Mouse (Mus musculus): ENCODE measurements at regions not wholly inside any gene's neighbourhood (a gene's known extent, or its start where the extent isn't known, plus 50 kb on each side); places are given as distances from the start of the nearest gene placed in this dataset.
A peak's percentile ranks its signal among the peaks of the same experiment; 100 is the strongest.

DNA sequence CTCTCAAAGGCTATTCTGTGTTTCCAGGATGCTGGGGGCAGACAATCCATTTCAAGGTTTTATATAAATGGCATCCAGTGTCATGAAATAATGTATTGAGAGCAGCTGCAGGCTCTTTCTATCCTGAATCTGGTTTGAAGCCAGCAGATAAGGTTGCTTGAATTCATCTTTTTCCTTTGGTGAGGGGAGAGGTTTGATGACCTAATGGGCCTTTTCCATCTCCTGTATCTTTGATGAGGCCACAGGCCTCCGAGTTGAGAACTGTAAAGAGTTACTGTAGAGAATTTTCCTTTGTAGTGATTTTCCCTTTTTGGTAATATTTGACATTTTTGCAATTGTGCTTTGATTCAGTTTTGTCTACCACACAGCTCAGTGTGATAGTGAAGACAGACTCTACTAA, 458.8 kb upstream of the 1700008P02Rik start:
- Histone ChIP-seq H3K9me3 (ENCODE audit: control insufficient read depth, low read depth, low read length) (no peaks in the 10 kb centered on the region), H3K27ac (ENCODE audit: low read length) (no peak overlapping the region), H3K4me2 (replicated peaks; ENCODE audit: low read depth, low read length) (no peak overlapping the region), H3K4me3 (ENCODE audit: low read depth, low read length) (no peak overlapping the region), H3K4me1 (ENCODE audit: control insufficient read depth, insufficient read depth, low read length) (no peaks in the 10 kb centered on the region), H3K27me3 (ENCODE audit: control insufficient read depth, insufficient read depth, low read length) (no peaks in the 10 kb centered on the region), H3K9ac (replicated peaks; ENCODE audit: low read depth, low read length) (no peak overlapping the region), H3K36me3 (ENCODE audit: control insufficient read depth, insufficient read depth, low read length) (no peaks in the 10 kb centered on the region)
- WGBS, result 57% methylated on average over 1 of the region's 1 CpGs
- no peak for ATAC-seq (ENCODE audit: insufficient number of reproducible peaks, insufficient read depth, low FRiP score, low read depth)

- Histone ChIP-seq H3K9me3 (ENCODE audit: control insufficient read depth, low read depth, low read length) (no peaks in the 10 kb centered on the region), H3K36me3 (ENCODE audit: control insufficient read depth, insufficient read depth, low read length) (no peaks in the 10 kb centered on the region), H3K4me3 (ENCODE audit: low read depth, low read length) (no peak overlapping the region), H3K4me1 (ENCODE audit: control insufficient read depth, insufficient read depth, low read length) (no peaks in the 10 kb centered on the region), H3K4me2 (replicated peaks; ENCODE audit: low read depth, low read length) (no peak overlapping the region), H3K9ac (replicated peaks; ENCODE audit: low read depth, low read length) (no peak overlapping the region), H3K27me3 (ENCODE audit: control insufficient read depth, insufficient read depth, low read length) (no peaks in the 10 kb centered on the region), H3K27ac (ENCODE audit: low read length) (no peak overlapping the region)
- no peak for ATAC-seq (ENCODE audit: insufficient number of reproducible peaks, insufficient read depth, low FRiP score, low read depth)
- WGBS, result 85% methylated on average over 3 of the region's 3 CpGs
These were observed 456.6 kb upstream of the 1700008P02Rik start for GRCm38 (mm10) chr3:7076850-7077249.

- Histone ChIP-seq H3K4me1 (ENCODE audit: control insufficient read depth, insufficient read depth, low read length) (no peaks in the 10 kb centered on the region), H3K4me2 (replicated peaks; ENCODE audit: low read depth, low read length) (no peak overlapping the region), H3K27me3 (ENCODE audit: control insufficient read depth, insufficient read depth, low read length) (no peaks in the 10 kb centered on the region), H3K4me3 (ENCODE audit: low read depth, low read length) (no peak overlapping the region), H3K9ac (replicated peaks; ENCODE audit: low read depth, low read length) (no peak overlapping the region), H3K9me3 (ENCODE audit: control insufficient read depth, low read depth, low read length) (no peaks in the 10 kb centered on the region), H3K36me3 (ENCODE audit: control insufficient read depth, insufficient read depth, low read length) (no peaks in the 10 kb centered on the region), H3K27ac (ENCODE audit: low read length) (no peak overlapping the region)
- no peak for ATAC-seq (ENCODE audit: insufficient number of reproducible peaks, insufficient read depth, low FRiP score, low read depth)
- 65% methylated on average over 2 of the region's 2 CpGs for WGBS
These were observed 454.2 kb upstream of the 1700008P02Rik start for GRCm38 (mm10) chr3:7074488-7074887.

DNA sequence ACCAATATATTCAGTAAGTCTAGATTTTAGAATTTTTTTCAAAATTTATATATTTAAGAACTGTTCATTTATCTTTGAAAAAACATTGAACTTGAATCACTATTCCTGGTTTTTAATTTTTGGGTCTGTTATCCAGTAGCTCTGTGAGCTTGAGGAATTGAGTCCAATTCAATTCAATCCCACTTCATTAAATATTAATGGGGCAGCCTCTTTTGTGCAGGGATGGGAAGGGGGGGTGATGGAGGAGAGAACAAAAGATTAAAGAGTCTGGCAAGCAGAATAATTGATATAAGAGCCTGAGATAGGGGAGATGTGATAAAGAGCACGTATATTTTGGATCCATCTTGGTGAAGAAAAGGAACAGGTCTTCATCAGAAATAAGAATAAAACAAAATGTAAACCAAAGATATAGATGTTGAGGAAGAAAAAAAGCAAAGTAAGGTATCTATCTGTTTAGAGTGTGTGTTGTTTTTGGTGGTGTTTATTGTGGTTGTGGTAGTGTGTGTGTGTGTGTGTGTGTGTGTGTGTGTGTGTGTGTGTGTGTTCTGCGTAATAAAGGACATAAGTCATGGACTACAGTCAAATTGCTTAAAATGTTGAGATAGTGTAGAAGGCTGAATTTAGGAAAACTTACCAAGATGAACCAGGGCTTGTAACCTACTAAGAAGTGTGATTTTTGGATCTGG, 421.3 kb upstream of the 1700008P02Rik start:
- 68% methylated on average over 2 of the region's 2 CpGs for WGBS
- no peak overlapping the region for H3K27ac ChIP-seq (ENCODE audit: low read length)
- H3K9ac ChIP-seq (replicated peaks; ENCODE audit: low read depth, low read length), result no peak overlapping the region
- no peaks in the 10 kb centered on the region for H3K9me3 ChIP-seq (ENCODE audit: control insufficient read depth, low read depth, low read length)
- no peaks in the 10 kb centered on the region for H3K4me1 ChIP-seq (ENCODE audit: control insufficient read depth, insufficient read depth, low read length)
- ATAC-seq (ENCODE audit: insufficient number of reproducible peaks, insufficient read depth, low FRiP score, low read depth), result no peak
- no peaks in the 10 kb centered on the region for H3K27me3 ChIP-seq (ENCODE audit: control insufficient read depth, insufficient read depth, low read length)
- H3K4me3 ChIP-seq (ENCODE audit: low read depth, low read length), result no peak overlapping the region
- H3K36me3 ChIP-seq (ENCODE audit: control insufficient read depth, insufficient read depth, low read length), result no peaks in the 10 kb centered on the region
- H3K4me2 ChIP-seq (replicated peaks; ENCODE audit: low read depth, low read length), result no peak overlapping the region

- no peak for ATAC-seq (ENCODE audit: insufficient number of reproducible peaks, insufficient read depth, low FRiP score, low read depth)
- no peaks in the 10 kb centered on the region for H3K27me3 ChIP-seq (ENCODE audit: control insufficient read depth, insufficient read depth, low read length)
- no peaks in the 10 kb centered on the region for H3K4me1 ChIP-seq (ENCODE audit: control insufficient read depth, insufficient read depth, low read length)
- no peak overlapping the region for H3K4me3 ChIP-seq (ENCODE audit: low read depth, low read length)
- no peak overlapping the region for H3K9ac ChIP-seq (replicated peaks; ENCODE audit: low read depth, low read length)
- H3K4me2 ChIP-seq (replicated peaks; ENCODE audit: low read depth, low read length), result no peak overlapping the region
- 82% methylated on average over 2 of the region's 2 CpGs for WGBS
- no peaks in the 10 kb centered on the region for H3K9me3 ChIP-seq (ENCODE audit: control insufficient read depth, low read depth, low read length)
- H3K36me3 ChIP-seq (ENCODE audit: control insufficient read depth, insufficient read depth, low read length), result no peaks in the 10 kb centered on the region
- H3K27ac ChIP-seq (ENCODE audit: low read length), result no peak overlapping the region
These were observed 415.6 kb upstream of the 1700008P02Rik start for GRCm38 (mm10) chr3:7035833-7036232.

GRCm38 (mm10) chr3:7027845-7028244, 407.6 kb upstream of the 1700008P02Rik start:
- peak; percentile 75; the same call in 1 of the 2 replicates for ATAC-seq (ENCODE audit: insufficient number of reproducible peaks, insufficient read depth, low FRiP score, low read depth)
- H3K4me2 ChIP-seq (replicated peaks; ENCODE audit: low read depth, low read length), result no peak overlapping the region
- no peaks in the 10 kb centered on the region for H3K9me3 ChIP-seq (ENCODE audit: control insufficient read depth, low read depth, low read length)
- WGBS, result 15% methylated on average over 5 of the region's 5 CpGs
- H3K27ac ChIP-seq (ENCODE audit: low read length), result no peak overlapping the region
- H3K27me3 ChIP-seq (ENCODE audit: control insufficient read depth, insufficient read depth, low read length), result no peaks in the 10 kb centered on the region
- no peak overlapping the region for H3K9ac ChIP-seq (replicated peaks; ENCODE audit: low read depth, low read length)
- H3K4me1 ChIP-seq (ENCODE audit: control insufficient read depth, insufficient read depth, low read length), result no peaks in the 10 kb centered on the region
- H3K36me3 ChIP-seq (ENCODE audit: control insufficient read depth, insufficient read depth, low read length), result no peaks in the 10 kb centered on the region
- no peak overlapping the region for H3K4me3 ChIP-seq (ENCODE audit: low read depth, low read length)

GRCm38 (mm10) chr3:7014345-7014973, 394.2 kb upstream of the 1700008P02Rik start:
- Histone ChIP-seq H3K4me1 (ENCODE audit: control insufficient read depth, insufficient read depth, low read length) (no peaks in the 10 kb centered on the region), H3K4me2 (replicated peaks; ENCODE audit: low read depth, low read length) (no peak overlapping the region), H3K9me3 (ENCODE audit: control insufficient read depth, low read depth, low read length) (no peaks in the 10 kb centered on the region), H3K9ac (replicated peaks; ENCODE audit: low read depth, low read length) (no peak overlapping the region), H3K36me3 (ENCODE audit: control insufficient read depth, insufficient read depth, low read length) (no peaks in the 10 kb centered on the region), H3K4me3 (ENCODE audit: low read depth, low read length) (no peak overlapping the region), H3K27ac (ENCODE audit: low read length) (no peak overlapping the region), H3K27me3 (ENCODE audit: control insufficient read depth, insufficient read depth, low read length) (no peaks in the 10 kb centered on the region)
- WGBS, result 60% methylated on average over 7 of the region's 7 CpGs
- ATAC-seq (ENCODE audit: insufficient number of reproducible peaks, insufficient read depth, low FRiP score, low read depth), result no peak

DNA sequence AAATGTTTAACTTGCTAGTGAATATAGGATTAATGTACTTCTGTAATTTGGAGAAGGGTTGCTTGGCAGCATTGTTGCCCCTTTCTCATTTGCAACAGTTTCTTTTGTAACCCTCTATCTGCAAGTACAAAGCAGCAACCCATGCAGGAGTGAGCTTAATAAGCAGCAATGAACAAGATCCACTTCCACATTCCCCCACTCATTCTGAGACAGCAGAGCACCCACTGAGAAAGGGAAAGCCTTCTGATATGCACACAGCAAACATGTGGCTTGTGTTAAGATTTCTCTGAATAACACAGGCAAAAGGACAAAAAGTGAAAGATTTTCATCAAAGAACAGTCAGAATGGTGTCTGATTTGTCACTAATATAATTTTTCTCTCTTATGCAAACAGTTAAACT, 393.3 kb upstream of the 1700008P02Rik start:
- no peak for ATAC-seq (ENCODE audit: insufficient number of reproducible peaks, insufficient read depth, low FRiP score, low read depth)
- H3K36me3 ChIP-seq (ENCODE audit: control insufficient read depth, insufficient read depth, low read length), result no peaks in the 10 kb centered on the region
- H3K27me3 ChIP-seq (ENCODE audit: control insufficient read depth, insufficient read depth, low read length), result no peaks in the 10 kb centered on the region
- no peaks in the 10 kb centered on the region for H3K9me3 ChIP-seq (ENCODE audit: control insufficient read depth, low read depth, low read length)
- no peak overlapping the region for H3K4me2 ChIP-seq (replicated peaks; ENCODE audit: low read depth, low read length)
- no peak overlapping the region for H3K27ac ChIP-seq (ENCODE audit: low read length)
- H3K4me3 ChIP-seq (ENCODE audit: low read depth, low read length), result no peak overlapping the region
- H3K4me1 ChIP-seq (ENCODE audit: control insufficient read depth, insufficient read depth, low read length), result no peaks in the 10 kb centered on the region
- H3K9ac ChIP-seq (replicated peaks; ENCODE audit: low read depth, low read length), result no peak overlapping the region

All from stomach, embryonic 14.5 days (tissue).